Mouse (Mus musculus): ENCODE measurements around the gene Gm20715.
"Not testable (repeated sequence)": the region's sequence is repeated elsewhere in the genome, so short reads cannot be mapped to it uniquely, and the experiment has no call there.

The Gm20715 gene

GRCm38 (mm10) chr7:6410043-6410442 is at the start of gene Gm20715:
Gene Gm20715 (plus strand): TSS chr7:6410277.
- peaks cover 16% of the 10 kb centered on the region for H3K27me3 ChIP-seq (ENCODE audit: insufficient read depth, low read length)
- H3K4me3 ChIP-seq (replicated peaks; ENCODE audit: low read length), result no peak within 1 kb of the TSS
- no peaks in the 10 kb centered on the region for H3K9me3 ChIP-seq (ENCODE audit: low read length)
- H3K36me3 ChIP-seq (ENCODE audit: insufficient read depth, low read length), result no peaks in the 10 kb centered on the region
- H3K4me1 ChIP-seq (replicated peaks; ENCODE audit: low read depth, low read length), result 0 out of 2 replicates have a peak, but pooled peaks cover 3% of the 10 kb centered on the region
- TF ChIP-seq CTCF (conservative IDR thresholded peaks at IDR 0.05; ENCODE audit: low read length), result no peak
- no peak for TF ChIP-seq POU5F1 (IDR thresholded peaks at IDR 0.05; ENCODE audit: borderline replicate concordance, low read length)
- TF ChIP-seq NANOG (IDR thresholded peaks at IDR 0.05; ENCODE audit: borderline replicate concordance, low read length), result no peak

- Histone ChIP-seq H3K36me3 (ENCODE audit: insufficient read depth, low read length) (no peaks in the 10 kb centered on the region), H3K4me1 (replicated peaks; ENCODE audit: low read depth, low read length) (peaks cover 42% of the 10 kb centered on the region), H3K27me3 (ENCODE audit: insufficient read depth, low read length) (no peaks in the 10 kb centered on the region), H3K9me3 (ENCODE audit: low read length) (no peaks in the 10 kb centered on the region), H3K4me3 (replicated peaks; ENCODE audit: low read length) (no peak overlapping the region)
- TF ChIP-seq NANOG (IDR thresholded peaks at IDR 0.05; ENCODE audit: borderline replicate concordance, low read length), result no peak
- TF ChIP-seq POU5F1 (IDR thresholded peaks at IDR 0.05; ENCODE audit: borderline replicate concordance, low read length), result no peak
- no peak for TF ChIP-seq CTCF (conservative IDR thresholded peaks at IDR 0.05; ENCODE audit: low read length)
Measured at GRCm38 (mm10) chr7:6360477-6361060, 49.5 kb upstream of the Gm20715 start.

- TF ChIP-seq POU5F1 (IDR thresholded peaks at IDR 0.05; ENCODE audit: borderline replicate concordance, low read length) (no peak), NANOG (IDR thresholded peaks at IDR 0.05; ENCODE audit: borderline replicate concordance, low read length) (no peak)
- Histone ChIP-seq H3K4me3 (replicated peaks; ENCODE audit: low read length) (peak overlapping the region; percentile 80), H3K9me3 (ENCODE audit: low read length) (no peaks in the 10 kb centered on the region), H3K27me3 (ENCODE audit: insufficient read depth, low read length) (no peaks in the 10 kb centered on the region), H3K36me3 (ENCODE audit: insufficient read depth, low read length) (no peaks in the 10 kb centered on the region), H3K4me1 (replicated peaks; ENCODE audit: low read depth, low read length) (peaks cover 48% of the 10 kb centered on the region)
Measured at GRCm38 (mm10) chr7:6361756-6362155, 48.3 kb upstream of the Gm20715 start.

- no peaks in the 10 kb centered on the region for H3K27me3 ChIP-seq (ENCODE audit: insufficient read depth, low read length)
- TF ChIP-seq POU5F1 (IDR thresholded peaks at IDR 0.05; ENCODE audit: borderline replicate concordance, low read length) (no peak), NANOG (IDR thresholded peaks at IDR 0.05; ENCODE audit: borderline replicate concordance, low read length) (no peak), CTCF (conservative IDR thresholded peaks at IDR 0.05; ENCODE audit: low read length) (no peak)
- H3K36me3 ChIP-seq (ENCODE audit: insufficient read depth, low read length), result no peaks in the 10 kb centered on the region
- no peaks in the 10 kb centered on the region for H3K9me3 ChIP-seq (ENCODE audit: low read length)
- H3K4me1 ChIP-seq (replicated peaks; ENCODE audit: low read depth, low read length), result peaks cover 55% of the 10 kb centered on the region
- peak overlapping the region; percentile 89 for H3K4me3 ChIP-seq (replicated peaks; ENCODE audit: low read length)
Measured at GRCm38 (mm10) chr7:6362268-6363046, 47.6 kb upstream of the Gm20715 start.

- no peak for TF ChIP-seq POU5F1 (IDR thresholded peaks at IDR 0.05; ENCODE audit: borderline replicate concordance, low read length)
- Histone ChIP-seq H3K4me1 (replicated peaks; ENCODE audit: low read depth, low read length) (peaks cover 61% of the 10 kb centered on the region), H3K4me3 (replicated peaks; ENCODE audit: low read length) (peak within 1 kb of the TSS; percentile 89), H3K9me3 (ENCODE audit: low read length) (no peaks in the 10 kb centered on the region), H3K27me3 (ENCODE audit: insufficient read depth, low read length) (no peaks in the 10 kb centered on the region), H3K36me3 (ENCODE audit: insufficient read depth, low read length) (no peaks in the 10 kb centered on the region)
Measured at GRCm38 (mm10) chr7:6363047-6363488, 47.0 kb upstream of the Gm20715 start, which contains the start of gene Zfp78. Gene Zfp78 (plus strand): TSS chr7:6363280.

GRCm38 (mm10) chr7:6364761-6365160 is 45.3 kb upstream of the Gm20715 start:
- H3K36me3 ChIP-seq (ENCODE audit: insufficient read depth, low read length), result no peaks in the 10 kb centered on the region
- peaks cover 73% of the 10 kb centered on the region for H3K4me1 ChIP-seq (replicated peaks; ENCODE audit: low read depth, low read length)
- H3K9me3 ChIP-seq (ENCODE audit: low read length), result no peaks in the 10 kb centered on the region
- no peak for TF ChIP-seq NANOG (IDR thresholded peaks at IDR 0.05; ENCODE audit: borderline replicate concordance, low read length)
- no peak for TF ChIP-seq POU5F1 (IDR thresholded peaks at IDR 0.05; ENCODE audit: borderline replicate concordance, low read length)
- TF ChIP-seq CTCF (conservative IDR thresholded peaks at IDR 0.05; ENCODE audit: low read length), result no peak
- H3K27me3 ChIP-seq (ENCODE audit: insufficient read depth, low read length), result no peaks in the 10 kb centered on the region
- H3K4me3 ChIP-seq (replicated peaks; ENCODE audit: low read length), result no peak overlapping the region; the same call in 1 of the 2 replicates

- Histone ChIP-seq H3K4me3 (replicated peaks; ENCODE audit: low read length) (no peak overlapping the region), H3K27me3 (ENCODE audit: insufficient read depth, low read length) (no peaks in the 10 kb centered on the region), H3K36me3 (ENCODE audit: insufficient read depth, low read length) (no peaks in the 10 kb centered on the region; the same call in 1 of the 2 replicates), H3K4me1 (replicated peaks; ENCODE audit: low read depth, low read length) (peaks cover 55% of the 10 kb centered on the region), H3K9me3 (ENCODE audit: low read length) (no peaks in the 10 kb centered on the region)
- TF ChIP-seq NANOG (IDR thresholded peaks at IDR 0.05; ENCODE audit: borderline replicate concordance, low read length) (no peak), POU5F1 (IDR thresholded peaks at IDR 0.05; ENCODE audit: borderline replicate concordance, low read length) (no peak), CTCF (conservative IDR thresholded peaks at IDR 0.05; ENCODE audit: low read length) (no peak)
Measured at GRCm38 (mm10) chr7:6367185-6367584, 42.9 kb upstream of the Gm20715 start.

- peaks cover 59% of the 10 kb centered on the region for H3K4me1 ChIP-seq (replicated peaks; ENCODE audit: low read depth, low read length)
- H3K36me3 ChIP-seq (ENCODE audit: insufficient read depth, low read length); H3K9me3 ChIP-seq (ENCODE audit: low read length); H3K27me3 ChIP-seq (ENCODE audit: insufficient read depth, low read length): not testable (repeated sequence)
- H3K4me3 ChIP-seq (replicated peaks; ENCODE audit: low read length), result peak overlapping the region; percentile 32; the same call in 1 of the 2 replicates
Measured at GRCm38 (mm10) chr7:6368146-6368545, 41.9 kb upstream of the Gm20715 start.

Measured in E14TG2a.4 (cell line).